Mouse (Mus musculus) layer of hippocampus, postnatal 14 days (tissue): Measurements from ENCODE around the gene Slx4ip. TPM values are rescaled to one million over a fixed set of nuclear protein-coding genes. Genes with fewer than 3 reads are reported as not detected.
A peak's percentile ranks its signal among the peaks of the same experiment; 100 is the strongest.

ENCODE experiments used
- DNase-seq, 2 experiments: peaks; one replicate each; pipeline ENCODE4 v3.0.0; 2021 to 2022; ENCODE audit warnings: low spot score in 2 of 2, mixed read lengths in 1 of 2
- total RNA-seq, 2 experiments: library from RNA; stranded (reverse); gene quantifications; 2 replicates each; pipeline ENCODE4 v1.2.3; 2021

The Slx4ip gene
- total RNA-seq, 2 experiments from 2014 or later: 7.5 to 7.6 TPM

DNA sequence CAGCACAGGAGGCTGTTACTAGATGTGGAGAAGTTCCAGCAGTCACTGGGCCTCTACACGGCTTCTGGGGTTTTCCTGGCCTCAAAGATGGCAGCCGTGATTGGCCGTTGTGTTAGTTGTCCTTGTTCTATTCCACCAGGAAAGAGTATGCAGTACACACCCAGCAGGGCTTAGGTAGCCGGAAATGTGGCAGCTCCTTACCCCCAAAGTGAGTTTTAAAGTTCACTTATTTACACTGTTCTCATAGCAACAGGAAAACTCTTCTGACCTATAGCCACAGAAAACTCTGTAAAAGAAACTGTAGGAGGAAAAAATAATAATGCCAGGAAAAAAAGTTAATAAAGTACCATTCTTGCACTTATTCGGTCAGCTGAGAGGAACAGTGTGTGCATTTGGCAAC lies 55.3 kb downstream of the Slx4ip start:
- no peak for DNase-seq

DNA sequence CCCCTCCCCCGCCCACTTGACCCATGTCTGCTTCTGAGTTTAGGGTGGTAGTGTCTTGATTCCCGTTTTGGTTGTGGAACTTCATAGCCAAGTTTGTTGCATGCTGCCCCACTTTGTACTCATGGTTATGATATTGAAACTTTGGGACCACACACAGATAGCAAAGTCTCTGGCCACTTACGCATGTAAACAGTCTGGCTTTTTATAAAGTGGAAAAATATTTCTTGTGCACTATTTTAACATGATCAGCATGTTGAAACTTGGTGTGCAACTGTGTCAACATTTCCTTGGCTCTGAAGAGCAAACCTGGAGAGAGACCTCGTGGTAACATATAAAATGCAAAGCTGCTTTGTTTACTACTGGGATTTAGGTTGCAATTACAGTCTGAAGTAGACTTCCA lies 56.5 kb downstream of the Slx4ip start:
- DNase-seq: no peak

DNA sequence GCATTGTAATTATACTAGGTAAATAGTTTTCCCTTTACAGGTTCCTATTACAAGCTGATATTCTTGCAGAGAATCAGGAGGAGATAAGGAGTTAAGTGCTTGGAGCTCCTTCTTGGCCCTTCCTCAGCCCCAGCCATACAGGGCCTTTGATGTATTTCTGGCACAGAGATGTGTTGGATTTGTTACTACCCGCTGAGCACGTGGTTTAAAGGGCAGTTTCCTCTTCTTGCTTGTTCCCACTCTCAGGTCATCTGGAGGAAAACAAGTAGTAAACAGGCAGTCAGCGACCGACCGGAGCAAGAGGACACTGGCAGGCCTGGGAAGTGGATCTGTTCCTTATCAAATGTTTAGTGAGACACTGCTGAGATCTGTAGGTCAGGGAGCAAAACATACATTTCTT lies 56.9 kb downstream of the Slx4ip start:
- DNase-seq: peak in 1 of 2 experiments; percentile 16

DNA sequence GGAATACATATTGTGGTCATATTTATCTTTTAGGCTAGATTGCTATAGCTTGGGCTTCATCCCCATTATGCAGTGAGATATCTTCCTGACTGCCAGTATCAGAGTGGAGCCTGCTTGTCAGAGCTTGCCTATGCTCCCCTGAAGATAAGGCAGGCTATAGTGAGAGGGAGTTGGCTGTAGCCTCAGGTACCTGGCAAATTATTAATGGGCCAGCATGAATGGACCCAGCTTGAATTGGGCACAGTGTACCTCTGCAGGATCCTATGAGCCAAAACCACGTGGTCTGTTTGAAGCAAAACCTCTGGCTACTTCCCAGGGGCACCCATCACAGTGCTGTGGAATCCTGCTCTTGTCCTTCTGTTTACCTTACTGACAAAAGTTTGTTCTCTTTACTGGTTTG lies 61.2 kb downstream of the Slx4ip start:
- no peak for DNase-seq

DNA sequence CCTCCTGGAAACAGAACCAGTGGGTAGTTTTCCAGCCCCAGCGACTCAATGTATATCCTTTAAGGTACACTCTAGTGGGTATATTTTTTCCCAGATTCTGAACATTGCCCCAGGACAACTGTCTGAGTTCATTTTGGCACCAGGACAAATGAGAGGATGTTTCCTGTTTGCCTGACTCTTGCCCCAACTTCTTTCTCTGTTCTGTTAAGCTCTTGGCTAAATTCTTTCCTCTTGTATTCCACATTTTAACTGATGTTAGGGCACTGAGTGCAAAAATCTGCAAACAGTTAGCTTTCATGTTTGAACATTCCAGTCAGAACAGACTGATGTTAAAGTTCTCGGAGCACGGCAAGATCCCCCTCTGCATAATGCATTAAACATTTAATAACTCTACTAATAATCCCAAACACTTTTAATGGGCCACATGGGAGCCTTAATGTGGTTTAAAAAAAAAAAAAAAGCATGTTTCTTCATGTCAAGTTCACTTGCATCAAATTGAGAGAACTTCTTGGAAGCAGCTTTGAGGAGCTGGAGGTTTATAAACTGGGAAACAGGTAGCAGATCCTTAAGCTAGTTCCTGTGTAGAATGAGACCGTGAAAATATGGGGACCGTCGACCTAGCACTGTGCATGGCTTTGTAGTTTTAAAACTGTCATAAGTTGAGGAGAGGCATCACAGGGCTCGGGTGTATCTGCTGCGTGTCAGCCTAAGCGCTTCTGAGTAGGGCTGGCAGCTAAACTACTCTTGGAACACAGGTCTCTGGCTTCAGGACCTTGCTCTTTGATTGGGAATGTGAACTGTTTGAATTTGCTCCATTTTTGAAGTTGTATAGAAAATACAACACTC lies 64.9 kb downstream of the Slx4ip start:
- DNase-seq: no peak

DNA sequence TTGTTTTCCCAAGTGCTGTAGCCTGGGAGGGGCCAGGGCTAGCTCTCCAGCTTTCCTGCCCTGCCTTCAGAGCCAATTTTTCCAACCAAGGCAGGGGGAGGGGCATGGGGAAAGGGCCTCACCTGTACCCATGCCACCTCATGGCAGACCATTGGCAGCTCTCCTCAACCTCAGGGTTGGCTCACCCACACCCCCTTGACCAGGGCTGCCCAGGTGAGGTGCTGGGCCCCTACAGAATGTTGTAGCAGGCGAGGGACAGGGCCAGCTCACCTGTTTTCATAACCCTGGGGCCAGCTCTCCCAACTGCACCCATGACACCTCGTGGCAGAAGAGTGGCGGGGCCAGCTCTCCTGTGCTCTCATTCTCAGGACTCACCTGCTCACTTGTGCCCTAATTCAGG lies 67.7 kb downstream of the Slx4ip start:
- DNase-seq: no peak

DNA sequence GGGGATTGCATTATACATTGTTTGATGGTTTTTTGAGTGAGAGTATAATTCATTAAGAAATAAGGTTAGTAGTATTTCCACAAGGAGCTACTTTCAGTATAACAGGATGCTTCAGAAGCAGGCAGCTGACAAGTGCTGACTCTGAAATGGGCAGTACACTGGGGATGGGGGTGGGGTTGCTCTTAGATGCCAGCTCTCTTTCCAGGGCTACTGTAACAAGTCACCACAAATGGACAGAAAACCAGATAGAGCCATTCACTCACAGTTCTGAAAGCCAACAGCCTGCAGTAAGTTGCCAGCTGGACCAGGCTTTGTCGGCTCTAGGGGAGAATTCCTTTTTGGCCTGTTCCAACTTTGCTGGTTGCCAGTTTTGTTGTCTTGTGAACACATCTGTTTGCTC lies 84.8 kb downstream of the Slx4ip start:
- DNase-seq: peak in 1 of 2 experiments; percentile 12

DNA sequence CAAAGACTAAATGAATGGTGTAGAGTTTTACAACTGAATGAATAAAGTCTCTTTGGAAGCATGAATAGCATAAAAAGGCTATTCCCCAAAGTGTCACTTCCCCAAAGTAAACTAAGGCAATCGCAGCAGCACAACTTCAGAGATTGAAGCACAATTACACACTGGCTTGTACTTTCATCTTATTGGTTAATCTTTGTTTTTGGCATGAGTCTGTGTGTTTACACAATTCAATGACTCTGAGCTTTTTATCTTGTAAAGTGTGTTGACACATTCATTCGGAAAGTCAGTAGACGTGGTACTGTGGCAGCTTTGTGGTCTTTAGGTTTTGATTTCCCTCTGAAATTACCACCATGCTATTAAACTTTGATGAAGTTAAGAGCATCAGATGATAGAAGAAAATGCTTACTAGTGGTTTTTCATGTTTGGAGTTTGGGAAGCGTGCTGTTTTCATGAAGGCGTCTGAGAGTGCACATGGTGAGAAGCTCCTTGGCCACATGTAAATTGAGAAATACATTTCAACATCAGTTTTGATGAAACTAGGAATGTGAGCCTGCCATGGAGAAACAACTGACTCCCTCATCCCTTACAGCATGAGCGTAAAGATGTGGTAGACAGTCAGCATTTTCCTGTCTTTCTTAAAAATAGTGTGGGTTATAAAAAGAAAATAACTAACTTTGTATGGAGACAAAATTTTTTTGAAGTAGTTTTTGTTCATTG lies 88.2 kb downstream of the Slx4ip start:
- no peak for DNase-seq

DNA sequence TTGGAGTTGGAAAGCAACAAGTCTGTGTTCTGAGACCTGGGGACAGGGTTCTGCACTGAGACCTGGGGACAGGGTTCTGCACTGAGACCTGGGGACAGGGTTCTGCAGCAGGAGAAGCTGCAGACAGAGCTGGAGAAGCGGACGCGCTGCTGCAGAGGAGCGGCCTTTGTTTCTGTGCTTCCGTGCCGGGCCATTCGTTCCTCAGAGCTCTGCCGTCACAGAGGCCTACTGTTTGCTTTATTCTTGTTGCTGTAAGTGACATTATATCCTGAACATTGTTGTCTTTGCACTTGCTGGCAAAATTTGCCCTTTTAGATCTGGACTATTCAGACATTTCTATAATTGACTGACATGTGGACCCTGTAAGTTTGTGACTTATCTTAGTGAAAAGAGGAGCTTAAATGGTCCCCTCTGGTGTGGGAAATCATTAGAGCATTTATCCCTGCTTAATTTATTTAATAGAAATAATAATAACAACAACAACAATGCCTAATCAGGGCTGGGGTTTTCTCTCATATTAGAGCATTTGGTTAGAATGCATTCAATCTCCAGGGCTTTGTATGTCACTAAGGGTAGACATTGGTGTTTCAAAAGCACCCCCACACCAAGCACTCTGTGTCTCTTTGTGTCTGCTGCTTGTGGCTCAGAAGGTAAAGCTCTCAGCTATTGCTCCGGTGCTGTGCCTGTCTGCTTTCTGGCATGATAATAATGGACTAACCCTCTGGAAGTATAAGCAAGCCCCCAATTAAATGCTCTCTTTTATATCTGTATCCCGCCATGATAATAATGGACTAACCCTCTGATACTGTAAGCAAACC lies 90.3 kb downstream of the Slx4ip start:
- DNase-seq: no peak

DNA sequence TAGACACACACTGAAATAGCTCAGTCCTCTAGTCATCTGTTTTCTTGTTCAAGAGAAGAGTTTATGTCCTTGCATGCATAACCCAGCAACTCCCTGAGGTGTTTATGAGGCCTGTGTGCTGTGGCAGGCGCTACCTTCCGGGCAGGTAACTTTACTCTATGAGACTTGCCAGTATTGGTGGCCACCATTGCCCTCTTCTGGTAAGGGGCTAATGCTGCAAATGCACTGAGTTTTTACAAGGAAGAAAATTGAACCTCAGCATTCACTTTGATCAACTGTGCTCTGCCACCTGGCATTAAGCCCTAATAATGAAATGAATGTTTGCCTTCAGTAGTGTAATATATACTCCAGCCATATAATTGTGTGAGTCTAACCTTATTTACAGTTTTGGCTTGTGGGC lies 92.9 kb downstream of the Slx4ip start:
- DNase-seq: no peak

DNA sequence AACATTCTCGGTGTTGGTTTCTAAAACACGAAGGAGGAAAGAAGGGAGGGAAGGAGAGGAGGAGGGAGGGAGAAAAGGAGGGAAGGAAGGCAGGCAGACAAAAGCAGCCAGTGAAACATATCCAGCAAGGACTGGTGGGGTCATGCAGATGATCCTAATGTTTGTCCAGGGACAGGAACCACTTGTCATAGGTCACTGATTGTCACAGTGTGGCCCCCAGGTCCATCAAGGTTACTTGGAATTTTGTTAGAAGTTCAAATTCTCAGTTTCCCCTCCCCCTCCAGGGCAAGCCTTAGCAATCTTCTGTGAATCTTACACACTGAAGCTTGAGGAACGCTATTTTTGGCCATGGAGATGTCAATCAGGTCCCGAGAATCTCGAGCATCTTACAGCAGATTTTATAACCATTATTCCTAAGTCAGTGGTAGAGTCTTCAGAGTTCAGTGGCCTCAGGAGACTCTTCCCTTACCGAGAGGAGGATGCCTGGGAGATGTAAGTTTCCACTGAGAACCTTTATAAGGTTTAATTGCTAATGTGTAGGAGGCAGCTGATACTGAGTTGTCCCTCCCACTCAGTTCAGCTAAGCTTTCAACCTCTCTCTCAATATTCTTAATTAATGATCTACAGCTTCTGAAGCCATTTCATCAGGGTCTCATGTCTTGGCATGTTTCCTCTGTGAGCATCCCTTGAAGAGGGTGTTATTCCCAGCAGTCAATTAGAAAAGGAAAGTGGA lies 95.1 kb downstream of the Slx4ip start:
- no peak for DNase-seq

DNA sequence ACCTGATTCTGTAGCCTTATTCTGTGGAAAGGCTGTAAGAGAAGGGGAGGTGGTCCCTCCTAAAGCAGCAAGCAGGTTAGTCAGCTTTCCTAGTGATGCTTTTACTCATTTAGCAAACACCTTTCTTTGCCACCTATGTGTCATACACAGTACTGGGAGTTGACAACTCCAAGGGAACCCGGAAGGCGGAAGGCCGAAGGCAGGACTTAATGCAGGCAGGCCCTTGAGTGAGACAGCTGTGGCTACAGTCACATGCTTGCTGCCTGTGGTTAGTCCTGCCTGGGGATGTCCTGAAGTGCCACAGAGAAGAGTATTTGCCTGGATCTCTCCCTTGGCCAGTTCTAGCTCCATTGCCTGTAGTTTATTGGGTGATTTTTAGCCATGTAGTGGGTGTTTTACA lies 102.1 kb downstream of the Slx4ip start:
- DNase-seq: no peak

DNA sequence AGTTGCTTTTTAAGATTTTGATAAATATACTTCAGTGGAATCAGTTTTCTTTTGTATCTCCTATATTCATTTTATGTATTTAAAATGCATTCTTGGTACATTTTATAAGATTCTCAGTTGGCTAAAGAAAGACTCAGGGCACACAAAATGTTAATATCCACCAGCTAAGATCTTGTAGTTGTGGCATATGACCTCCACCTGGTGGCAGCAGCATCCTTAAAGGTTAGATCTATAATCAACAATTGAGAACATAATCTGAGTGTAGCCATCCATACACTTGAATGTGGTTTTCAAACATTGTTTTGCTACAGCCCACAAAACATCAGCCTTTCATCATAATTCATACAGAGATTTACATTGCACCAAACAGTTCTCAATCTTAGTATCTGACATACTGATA lies 106.1 kb downstream of the Slx4ip start:
- DNase-seq: peak in 1 of 2 experiments; percentile 14

DNA sequence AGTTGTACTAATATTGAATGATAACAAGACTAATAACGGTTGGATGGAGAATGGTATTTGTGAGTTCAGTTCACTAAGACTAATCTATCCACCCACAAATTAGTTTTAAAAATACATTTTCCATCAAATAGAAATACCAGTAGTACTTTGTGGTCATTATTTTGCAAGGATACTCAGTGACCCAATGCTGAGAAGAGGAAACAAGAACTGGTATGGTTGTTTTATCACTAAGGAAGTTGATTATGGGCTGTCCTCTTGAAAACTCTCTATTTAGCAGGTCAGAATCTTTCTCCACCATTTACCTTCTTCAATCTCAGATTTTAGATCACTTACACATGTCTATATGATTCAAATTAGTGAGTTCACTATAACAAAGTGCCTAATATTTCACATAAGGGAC lies 111.0 kb downstream of the Slx4ip start:
- no peak for DNase-seq

DNA sequence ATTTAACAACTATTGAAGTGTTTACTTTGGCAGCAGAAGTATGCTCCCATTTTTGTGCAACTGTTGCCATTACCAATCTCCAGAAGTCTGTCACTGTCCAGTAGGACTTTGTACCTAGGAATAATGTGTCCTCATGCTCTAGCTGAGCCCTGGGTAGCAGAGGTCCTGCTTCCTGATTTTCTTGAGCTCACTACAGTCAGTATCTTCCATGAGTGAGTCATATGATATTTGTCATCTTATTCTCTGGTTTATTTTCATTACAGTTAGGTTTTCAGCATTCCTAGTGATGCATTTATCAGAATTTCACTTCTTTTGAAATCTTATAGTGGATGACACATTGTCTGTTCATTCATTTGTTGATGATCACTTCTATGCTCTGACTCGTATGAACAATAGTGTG lies 115.6 kb downstream of the Slx4ip start:
- DNase-seq: no peak

DNA sequence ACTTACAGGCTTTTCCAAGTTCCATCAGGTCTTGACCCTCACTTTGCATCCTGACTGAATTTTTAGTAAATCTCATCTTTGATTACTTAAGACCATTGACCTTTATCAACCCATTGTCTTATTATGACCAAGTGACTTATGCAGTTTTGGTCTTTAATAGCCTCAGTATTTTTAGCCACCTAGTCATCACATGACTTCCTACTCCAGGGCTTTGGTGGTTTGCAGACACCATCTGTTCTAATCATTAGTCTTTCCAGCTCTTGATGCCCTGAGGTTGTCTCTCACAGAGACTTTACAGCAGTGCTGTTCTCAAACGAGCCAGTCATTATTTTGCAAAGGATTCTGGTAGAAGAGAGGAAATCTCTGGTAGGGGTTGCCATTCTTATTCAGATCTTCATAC lies 121.0 kb downstream of the Slx4ip start:
- DNase-seq: no peak

DNA sequence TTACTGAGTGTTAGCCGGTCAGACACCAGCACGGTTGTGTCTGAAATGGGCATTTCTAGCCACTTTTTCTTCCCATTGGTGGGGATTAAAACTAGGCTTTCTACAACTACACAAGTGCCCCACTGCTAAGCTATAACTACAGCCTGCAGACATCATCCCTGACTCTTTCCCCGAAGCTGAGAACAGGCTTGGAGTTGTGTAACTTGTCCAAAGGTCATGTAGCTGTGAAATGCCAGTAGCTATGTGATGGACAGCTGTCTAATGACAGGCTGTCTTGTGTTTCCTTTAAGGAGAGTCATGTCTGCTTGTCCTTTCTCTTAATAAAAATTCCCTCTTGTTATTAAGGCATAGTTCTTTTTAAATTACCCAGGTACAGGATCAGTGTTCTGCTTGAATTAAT lies 122.1 kb downstream of the Slx4ip start:
- DNase-seq: no peak

DNA sequence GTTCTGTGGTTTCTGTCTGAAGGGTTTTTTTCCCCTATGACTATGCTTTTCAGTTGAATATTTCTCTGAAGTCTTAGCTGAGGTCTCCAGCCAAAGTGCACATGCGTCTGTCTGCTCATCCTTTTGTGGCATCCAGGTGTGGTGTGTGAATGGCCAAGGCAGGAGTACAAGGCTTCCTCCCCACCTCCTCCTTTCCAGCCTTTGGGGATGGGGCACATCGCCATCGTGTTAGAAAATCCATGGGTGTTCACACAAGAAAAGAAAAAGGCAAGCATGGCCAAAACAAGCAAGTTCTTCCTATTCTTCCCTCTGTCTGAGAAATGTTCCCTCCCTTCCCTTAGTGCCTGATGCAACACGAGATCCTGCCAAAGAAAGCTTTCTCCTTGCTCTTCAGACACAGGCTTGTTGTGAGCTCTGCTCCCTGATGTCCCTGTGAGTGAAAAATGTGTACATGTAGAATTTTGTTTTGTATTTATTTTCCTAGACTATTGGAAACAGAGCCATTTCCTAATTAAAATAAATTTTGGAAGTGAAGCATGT lies 122.9 kb downstream of the Slx4ip start:
- DNase-seq: no peak

DNA sequence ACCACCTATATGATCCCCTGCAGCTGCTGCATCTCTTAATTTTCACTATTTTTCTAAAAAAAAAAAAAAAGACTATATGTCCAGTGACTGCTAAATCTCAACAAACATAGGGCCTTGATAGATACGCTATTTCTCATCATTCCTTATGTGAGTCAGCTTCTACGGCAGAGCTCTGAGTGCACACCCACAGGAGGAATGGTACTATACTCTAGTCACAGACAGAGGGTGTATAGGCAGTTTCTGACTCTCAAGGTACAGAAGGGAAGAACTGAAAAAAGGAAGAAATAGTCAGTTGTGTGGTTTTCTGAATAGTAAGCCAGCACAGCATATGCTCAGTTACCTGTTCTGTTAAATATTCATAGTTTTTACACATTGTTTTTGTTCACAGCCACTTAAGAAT lies 123.4 kb downstream of the Slx4ip start:
- DNase-seq: no peak

DNA sequence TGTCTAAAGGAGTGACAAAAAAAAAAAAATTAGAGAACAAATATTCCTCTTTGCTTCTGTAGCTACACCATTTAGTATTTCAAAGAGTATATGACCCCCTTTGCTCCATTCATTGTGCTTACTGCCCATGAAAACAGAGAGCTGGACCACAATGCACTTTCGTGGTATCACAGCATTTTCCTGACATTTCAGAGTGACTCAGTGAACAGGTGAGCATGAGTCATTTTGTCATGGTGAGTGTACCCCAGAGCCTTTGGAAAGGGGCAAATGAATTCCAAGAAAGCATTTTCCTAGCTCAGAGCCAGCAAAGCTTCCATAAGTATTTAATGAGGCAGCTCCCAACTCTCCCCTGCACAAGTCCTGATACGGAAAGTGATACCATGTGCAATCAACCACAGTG lies 153.1 kb downstream of the Slx4ip start:
- DNase-seq: no peak

DNA sequence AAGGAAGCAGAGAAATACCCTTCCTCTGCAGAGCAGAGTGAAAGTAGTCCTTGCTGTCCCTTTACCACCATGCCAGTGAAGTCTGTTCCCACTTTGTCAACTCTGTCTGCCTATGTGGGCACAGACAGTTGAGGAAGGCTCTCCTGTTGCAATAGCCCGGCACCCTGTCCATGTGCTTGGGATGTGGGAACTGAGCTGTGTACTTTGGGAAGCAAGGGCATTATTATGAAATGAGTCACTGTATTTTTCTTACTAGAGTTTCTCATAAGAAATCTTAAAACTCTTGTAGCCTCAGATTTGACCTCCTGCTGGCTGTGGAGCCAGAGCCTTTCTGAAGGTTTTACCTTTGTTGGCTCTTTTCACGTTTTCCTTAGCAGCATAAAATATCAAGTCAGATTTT lies 158.3 kb downstream of the Slx4ip start:
- no peak for DNase-seq
